Mouse (Mus musculus): ENCODE results near the gene Gm10118. TPM values are rescaled to one million over a fixed set of nuclear protein-coding genes. Genes with fewer than 3 reads are reported as not detected.

The Gm10118 gene
- polyA plus RNA-seq, 1 experiment from 2014 or later, result 0.34 TPM

- no peak overlapping the region for H3K9ac ChIP-seq
- no peaks in the 10 kb centered on the region for H3K9me3 ChIP-seq
- no peaks in the 10 kb centered on the region for H3K27me3 ChIP-seq
- WGBS, result 76% methylated on average over 5 of the region's 5 CpGs
- ATAC-seq (ENCODE audit: insufficient number of reproducible peaks, insufficient read depth, low FRiP score, low TSS enrichment, low read depth), result no peak
- H3K4me1 ChIP-seq, result no peaks in the 10 kb centered on the region
- H3K36me3 ChIP-seq, result no peaks in the 10 kb centered on the region
- H3K4me3 ChIP-seq, result no peak overlapping the region
- H3K4me2 ChIP-seq, result no peak overlapping the region
- no peak overlapping the region for H3K27ac ChIP-seq
These were observed 46.8 kb downstream of the Gm10118 start for GRCm38 (mm10) chr10:63880462-63880903.

Other genes with a start within 250 kb of the Gm10118 start
- 9.9 and 13.1 TPM in 2 replicates for gene Lrrtm3, start 162.8 kb upstream of the Gm10118 start, polyA plus RNA-seq (2015; fragmentation: Nextera tagmentation; extraction: Ambion mirVana)